Mouse (Mus musculus) T-helper 2 cell (primary cell): ENCODE measurements around the gene H1fx.
"Not testable (repeated sequence)": the region's sequence is repeated elsewhere in the genome, so short reads cannot be mapped to it uniquely, and the experiment has no call there.

Experiments
- in situ Hi-C: fragments of 300-600 bp; cut with MboI, MseI; formaldehyde crosslinking; loops from one replicate; pipeline ENCODE4 v1.15.1; 2025; ENCODE audit warnings: high pct_unique_total_duplicates

Gene H1fx

DNA sequence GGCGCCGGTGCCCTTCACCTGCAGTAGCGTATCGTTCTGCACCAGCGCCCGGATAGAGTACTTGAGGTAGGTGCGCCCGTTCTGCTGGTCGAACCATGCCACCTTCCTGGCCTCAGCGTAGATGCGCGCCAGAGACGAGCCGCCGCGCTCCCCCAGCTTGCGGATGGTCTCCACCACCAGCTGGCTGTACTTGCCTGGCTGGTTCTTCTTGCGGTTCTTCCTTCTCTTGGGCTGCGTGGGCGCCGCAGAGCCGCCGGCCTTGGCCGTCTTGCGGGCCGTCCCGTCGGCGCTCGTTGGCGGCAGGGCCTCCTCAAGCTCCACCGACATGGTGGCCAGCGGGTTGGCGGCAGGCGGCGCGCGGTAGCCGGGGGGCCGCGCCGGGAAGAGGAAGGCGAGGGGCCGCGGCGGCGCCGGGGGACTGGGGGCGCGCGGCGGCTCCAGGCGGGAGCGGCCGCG, 379 bp downstream of the H1fx start:
- in situ Hi-C loops: no loop called here

GRCm38 (mm10) chr6:87980374-87981029, 935 bp downstream of the H1fx start:
- in situ Hi-C loops: no loop called here

DNA sequence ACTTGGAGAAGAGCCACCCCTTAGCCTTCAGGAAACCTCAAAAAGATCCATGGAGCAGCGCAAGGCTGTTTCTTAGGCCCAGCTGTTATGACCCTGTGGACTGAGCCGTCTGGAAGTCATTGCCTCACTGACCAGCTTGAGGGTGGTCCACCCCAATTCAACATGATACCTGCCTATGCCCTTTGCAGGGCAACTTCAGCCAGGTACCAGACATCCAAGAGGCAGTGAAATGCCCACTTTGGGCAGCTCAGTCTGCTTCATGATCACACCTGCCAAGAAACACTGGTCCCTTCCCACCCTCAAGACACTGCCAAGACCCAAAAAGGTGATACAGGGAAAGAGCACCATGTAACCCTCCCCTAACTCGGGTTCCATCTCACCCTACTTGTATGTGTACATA, 1.7 kb downstream of the H1fx start:
- in situ Hi-C loops: no loop called here

GRCm38 (mm10) chr6:87970041-87970440, 11.4 kb downstream of the H1fx start:
- in situ Hi-C loops: no loop called here

DNA sequence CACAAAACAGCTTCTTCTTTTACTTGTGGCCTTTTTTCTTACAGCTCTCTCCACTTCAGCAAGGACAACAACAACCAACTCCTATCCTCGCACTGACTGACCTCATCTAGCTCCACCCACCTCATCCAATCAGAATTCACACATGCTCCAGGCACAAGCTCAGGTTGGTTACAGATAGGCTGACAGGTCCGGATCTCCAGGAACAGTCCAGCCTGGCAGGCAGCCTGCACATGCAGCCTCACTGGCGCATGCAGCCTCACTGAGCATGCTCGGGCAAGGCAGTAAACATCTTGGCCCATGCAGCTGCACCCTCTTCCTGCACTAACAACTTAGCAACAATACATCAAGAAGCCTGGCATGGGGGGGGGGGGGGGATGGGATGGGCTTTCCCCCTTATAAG, 19.0 kb downstream of the H1fx start:
- in situ Hi-C loops: not testable (repeated sequence)

- in situ Hi-C loops: no loop called here
These were observed 39.3 kb downstream of the H1fx start for GRCm38 (mm10) chr6:87942179-87942578.

GRCm38 (mm10) chr6:87938941-87939340, 42.5 kb downstream of the H1fx start:
- in situ Hi-C loops: no loop called here

GRCm38 (mm10) chr6:87937178-87937788, 44.2 kb downstream of the H1fx start:
- in situ Hi-C loops: no loop called here

DNA sequence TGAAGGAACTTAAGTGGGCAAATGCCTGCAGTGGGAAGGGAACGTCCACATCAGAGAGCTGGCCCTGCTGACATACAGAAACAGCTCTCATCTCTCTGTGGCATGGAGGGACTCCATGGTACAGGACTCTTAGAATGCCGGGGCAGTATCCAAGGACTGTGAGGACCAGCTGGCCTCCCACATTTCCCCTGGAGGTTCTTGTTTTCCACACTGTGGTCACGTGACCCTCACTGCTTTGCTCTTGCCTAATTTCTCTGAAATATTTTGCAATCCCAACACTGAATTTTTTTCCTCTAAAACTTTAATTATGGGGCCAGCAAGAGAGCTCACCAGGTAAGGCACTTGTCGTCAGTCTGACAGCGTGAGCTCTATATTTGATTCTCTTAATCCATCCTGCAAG, 46.4 kb downstream of the H1fx start:
- in situ Hi-C loops: no loop called here
